Mouse (Mus musculus) heart, adult 2 months (tissue): ENCODE results near the gene Tmem35b. TPM values are rescaled to one million over a fixed set of nuclear protein-coding genes. Genes with fewer than 3 reads are reported as not detected.
A peak's percentile ranks its signal among the peaks of the same experiment; 100 is the strongest.

Experiments used
- DNase-seq, 2 experiments: peaks; one replicate each; pipeline ENCODE4 v3.0.0; 2021
- H3K27ac ChIP-seq: fragments of 200-600 bp; 2 replicates; pipeline ENCODE4 v1.8.1; 2022
- H3K27me3 ChIP-seq: fragments of 200-500 bp; 2 replicates; pipeline ENCODE4 v1.6.1; 2012; ENCODE audit warnings: mild to moderate bottlenecking, low read length, inconsistent platforms, mixed read lengths; ENCODE audit not compliant: control insufficient read depth, insufficient read depth
- H3K36me3 ChIP-seq: fragments of 200-500 bp; 2 replicates; pipeline ENCODE4 v1.6.1; 2012; ENCODE audit warnings: low read length, inconsistent platforms; ENCODE audit not compliant: control insufficient read depth, insufficient read depth
- H3K4me1 ChIP-seq: fragments of 200-500 bp; 2 replicates; pipeline ENCODE4 v1.6.1; 2011; ENCODE audit warnings: low read length; ENCODE audit not compliant: control insufficient read depth, insufficient read depth
- H3K4me3 ChIP-seq: fragments of 200-600 bp; 2 replicates; pipeline ENCODE4 v1.8.1; 2022
- H3K79me2 ChIP-seq: fragments of 200-500 bp; replicated peaks from 2 replicates; pipeline ENCODE4 v1.6.1; 2012; ENCODE audit warnings: mild to moderate bottlenecking, inconsistent platforms, low read length, moderate library complexity, mixed read lengths; ENCODE audit not compliant: control insufficient read depth, insufficient read depth
- H3K9ac ChIP-seq: fragments of 200-500 bp; 2 replicates; pipeline ENCODE4 v1.6.1; 2012; ENCODE audit warnings: low read depth, mild to moderate bottlenecking, control low read depth, inconsistent platforms, low read length, mixed read lengths
- CTCF ChIP-seq: fragments of 200-600 bp; IDR thresholded peaks from 2 replicates; pipeline ENCODE4 v1.8.1; 2022; ENCODE audit warnings: antibody characterized with exemption, mild to moderate bottlenecking, moderate library complexity
- EP300 ChIP-seq: fragments of 200-500 bp; IDR thresholded peaks from 2 replicates; pipeline ENCODE4 v1.6.1; 2011; ENCODE audit warnings: low read depth, low read length, control low read depth; ENCODE audit not compliant: insufficient read depth
- POLR2A ChIP-seq: fragments of 200-500 bp; IDR thresholded peaks from 2 replicates; pipeline ENCODE4 v1.6.1; 2011; ENCODE audit warnings: mild to moderate bottlenecking, low read depth, low read length, control low read depth; ENCODE audit not compliant: insufficient read depth
- WGBS: fragments of 180-500 bp; shearing (Covaris S2); methylation state at CpG from one replicate; pipeline ENCODE4 v1.1.7; 2018; 5-methylcytosine and 5-hydroxymethylcytosine counted together
- intact Hi-C: fragments of 180-260 bp; cut with DNase I; formaldehyde crosslinking; loops from one replicate; pipeline ENCODE4 v1.15.1; 2025
- polyA plus RNA-seq: library from polyadenylated mRNA; depleted of rRNA; stranded (reverse); fragments of >200 nt; gene quantifications from 2 replicates; pipeline ENCODE4 v1.2.3, GENCODE M21; 2012
- total RNA-seq, 2 experiments: library from RNA; stranded (reverse); gene quantifications; 2 replicates each; pipeline ENCODE4 v1.2.3; 2021

Tmem35b gene
- total and polyA plus RNA-seq, 3 experiments, result 1.4 to 5.6 (median 2.0) TPM

DNA sequence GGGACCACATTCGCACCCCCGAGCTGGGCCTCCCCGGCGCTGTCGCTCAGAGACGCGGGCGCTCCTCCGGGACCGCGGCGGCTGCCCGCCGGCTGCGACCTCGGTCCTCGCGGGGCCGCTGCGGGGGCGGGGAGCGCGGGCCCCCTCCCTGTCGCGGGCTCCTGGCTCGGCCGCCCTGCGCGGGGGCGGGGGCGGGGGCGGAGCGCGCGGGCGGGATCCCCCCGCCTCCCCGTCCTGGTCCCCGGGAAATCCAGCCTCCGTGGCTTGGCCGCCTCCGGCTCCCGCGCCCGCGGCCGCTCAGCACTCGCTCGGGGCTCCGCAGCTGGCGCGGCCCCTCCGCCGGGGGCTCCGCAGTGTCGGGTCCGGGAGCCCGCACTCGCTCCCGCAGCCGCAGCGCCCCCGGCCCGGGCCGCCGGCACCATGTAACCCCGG is 45.4 kb downstream of the Tmem35b start, which contains the start of gene Dlgap3:
TSS of gene Dlgap3 (plus strand) at position 291 of the 432 bp plus-strand sequence.
- TF ChIP-seq POLR2A (no peak), CTCF (no peak), EP300 (no peak)
- peak within 1 kb of the TSS; percentile 35; the same call in 1 of the 2 replicates for H3K9ac ChIP-seq
- no peak within 1 kb of the TSS for H3K27ac ChIP-seq
- H3K27me3 ChIP-seq, result peaks cover 11% of the 10 kb centered on the region
- DNase-seq, result peak; percentile 43 to 51
- H3K36me3 ChIP-seq, result no peaks in the 10 kb centered on the region
- no peaks in the 10 kb centered on the region for H3K79me2 ChIP-seq
- WGBS, result 1% methylated on average over 65 of the region's 67 CpGs
- intact Hi-C loops, result no loop called here
- H3K4me3 ChIP-seq, result peak within 1 kb of the TSS; percentile 52
- H3K4me1 ChIP-seq, result peaks cover 2% of the 10 kb centered on the region; the same call in 1 of the 2 replicates

DNA sequence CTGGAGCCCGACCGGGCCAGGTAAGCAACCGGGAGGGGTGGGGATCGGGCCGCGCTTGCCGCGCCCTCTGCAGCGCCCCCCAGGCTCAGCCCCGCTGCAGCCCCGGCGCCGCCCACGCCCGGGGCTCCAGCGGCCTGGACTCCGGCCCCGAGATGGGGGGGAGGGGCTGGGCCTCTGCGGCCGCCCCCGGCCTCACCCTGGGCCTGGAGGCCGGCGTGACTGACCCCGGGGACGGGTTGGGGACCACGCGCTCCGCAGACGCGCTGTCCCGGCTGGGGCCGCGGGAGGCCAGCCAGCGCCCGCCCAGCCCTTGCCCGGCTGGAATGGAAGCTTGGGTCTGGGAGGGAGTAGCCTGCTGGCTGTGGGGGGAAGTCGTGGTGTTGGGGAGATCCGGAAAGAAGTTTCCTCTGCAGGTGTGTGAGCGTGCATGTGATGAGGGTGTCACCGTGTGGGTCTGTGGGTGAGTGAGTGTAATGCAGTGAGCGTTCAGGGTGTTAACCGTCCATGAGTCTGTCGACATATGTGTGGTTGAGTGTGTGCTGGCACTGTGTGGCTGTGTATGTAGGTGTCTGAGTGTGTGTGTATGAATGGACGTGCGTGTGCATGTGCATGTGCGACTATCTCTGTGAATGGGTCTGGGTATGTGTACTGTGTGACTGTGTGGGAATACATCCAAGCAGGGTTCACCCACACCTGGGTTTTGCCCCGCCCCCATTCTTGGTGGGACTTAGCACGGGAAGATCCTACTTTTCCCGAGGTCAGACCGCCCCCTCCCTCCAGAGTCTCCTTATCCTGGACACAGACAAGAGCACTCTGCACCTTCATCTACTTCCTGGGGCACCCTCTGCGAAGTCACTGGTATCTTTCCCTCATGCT is 46.1 kb downstream of the Tmem35b start:
- TF ChIP-seq EP300 (no peak), POLR2A (no peak), CTCF (no peak)
- peak; percentile 7 to 25 for DNase-seq
- Histone ChIP-seq H3K36me3 (no peaks in the 10 kb centered on the region), H3K4me1 (peaks cover 2% of the 10 kb centered on the region; the same call in 1 of the 2 replicates), H3K27me3 (peaks cover 11% of the 10 kb centered on the region), H3K4me3 (peak overlapping the region; percentile 52), H3K9ac (peak overlapping the region; percentile 35; the same call in 1 of the 2 replicates), H3K79me2 (no peaks in the 10 kb centered on the region), H3K27ac (no peak overlapping the region)
- intact Hi-C loops, result no loop called here
- WGBS, result 4% methylated on average over 50 of the region's 51 CpGs

DNA sequence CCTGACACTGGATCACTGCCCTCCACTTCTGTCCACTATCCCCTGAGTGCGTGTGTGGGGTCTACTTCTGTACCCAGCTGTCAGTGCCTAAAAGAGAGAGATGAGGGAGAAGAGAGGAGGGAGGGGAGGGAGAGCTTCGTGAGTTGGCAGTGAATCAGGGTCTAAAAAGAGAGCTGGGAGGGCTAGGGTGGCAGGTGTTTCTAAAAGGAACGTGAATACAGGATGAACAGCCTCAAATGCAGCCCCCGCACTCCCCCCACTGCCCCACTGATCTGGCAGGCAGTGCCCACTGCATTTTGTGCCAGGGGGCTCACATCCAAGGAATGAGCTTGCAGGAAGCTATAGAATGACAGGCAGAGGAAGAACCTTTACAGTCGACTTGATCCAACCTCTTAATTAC is 47.4 kb downstream of the Tmem35b start:
- Histone ChIP-seq H3K4me1 (peaks cover 2% of the 10 kb centered on the region; the same call in 1 of the 2 replicates), H3K9ac (no peak overlapping the region), H3K27ac (no peak overlapping the region), H3K27me3 (peaks cover 11% of the 10 kb centered on the region), H3K79me2 (no peaks in the 10 kb centered on the region), H3K4me3 (no peak overlapping the region), H3K36me3 (no peaks in the 10 kb centered on the region)
- TF ChIP-seq POLR2A (no peak), CTCF (no peak), EP300 (no peak)
- DNase-seq, result no peak
- intact Hi-C loops, result no loop called here
- 37% methylated on average over 5 of the region's 5 CpGs for WGBS

DNA sequence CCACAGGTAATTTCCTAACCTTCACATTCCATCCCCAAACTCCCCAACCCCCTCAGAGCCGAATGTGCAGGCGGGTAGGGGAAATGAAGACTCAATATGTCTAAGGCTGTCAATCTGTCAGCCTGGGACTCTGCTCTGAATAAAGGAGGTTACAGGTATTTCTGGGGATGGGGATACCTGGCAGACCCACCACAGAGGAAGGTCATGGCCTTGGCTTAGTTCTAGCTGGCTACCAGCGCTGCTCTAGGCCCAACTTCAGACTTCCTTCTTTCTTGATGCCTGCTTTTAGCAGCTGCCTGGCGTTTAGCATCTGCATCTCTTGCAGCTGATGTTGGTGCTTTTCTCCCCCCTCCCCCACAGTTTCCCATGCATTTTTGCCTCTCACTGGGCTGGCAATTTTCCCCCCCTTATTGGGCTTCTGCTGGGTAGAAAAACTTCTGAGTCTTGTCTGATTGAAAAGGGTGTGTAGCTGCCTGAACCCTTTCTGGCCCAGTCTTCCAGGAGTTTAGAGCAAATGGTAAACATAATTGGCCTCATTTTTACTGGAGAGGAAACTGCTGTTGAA is 47.9 kb downstream of the Tmem35b start:
- peaks cover 11% of the 10 kb centered on the region for H3K27me3 ChIP-seq
- no peaks in the 10 kb centered on the region for H3K79me2 ChIP-seq
- no peaks in the 10 kb centered on the region for H3K36me3 ChIP-seq
- no peak overlapping the region for H3K4me3 ChIP-seq
- WGBS, result 47% methylated on average over 4 of the region's 4 CpGs
- H3K27ac ChIP-seq, result no peak overlapping the region
- peaks cover 2% of the 10 kb centered on the region; the same call in 1 of the 2 replicates for H3K4me1 ChIP-seq
- TF ChIP-seq EP300, result no peak
- no peak for TF ChIP-seq CTCF
- no peak for TF ChIP-seq POLR2A
- DNase-seq, result no peak
- intact Hi-C loops, result no loop called here
- H3K9ac ChIP-seq, result no peak overlapping the region

DNA sequence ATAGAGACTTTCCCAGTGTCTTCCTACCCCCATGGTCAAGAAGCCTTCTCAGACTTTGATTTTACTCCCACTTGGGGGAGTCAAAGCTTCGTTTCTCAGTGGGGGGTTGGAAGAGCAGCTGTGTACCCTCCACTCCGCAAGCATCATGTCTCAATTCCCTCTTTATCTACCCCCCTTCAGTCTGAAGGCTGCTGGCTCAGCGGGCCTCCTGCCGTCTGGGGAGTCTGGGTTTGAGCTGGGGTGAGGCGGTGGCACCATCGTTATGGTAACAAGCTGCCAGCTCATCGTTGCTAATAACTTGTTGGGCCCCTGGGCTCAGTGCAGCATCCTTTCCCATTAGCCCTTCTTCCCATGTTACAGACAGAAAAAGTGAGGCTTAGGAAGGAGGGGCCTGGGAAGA is 48.6 kb downstream of the Tmem35b start:
- peaks cover 9% of the 10 kb centered on the region for H3K27me3 ChIP-seq
- intact Hi-C loops, result no loop called here
- no peaks in the 10 kb centered on the region for H3K36me3 ChIP-seq
- H3K79me2 ChIP-seq, result no peaks in the 10 kb centered on the region
- DNase-seq, result no peak
- 24% methylated on average over 7 of the region's 7 CpGs for whole genome bisulfite sequencing
- no peak overlapping the region for H3K27ac ChIP-seq
- H3K4me1 ChIP-seq, result peaks cover 2% of the 10 kb centered on the region; the same call in 1 of the 2 replicates
- no peak overlapping the region for H3K9ac ChIP-seq
- no peak overlapping the region for H3K4me3 ChIP-seq
- TF ChIP-seq EP300, result no peak
- TF ChIP-seq CTCF, result no peak
- TF ChIP-seq POLR2A, result no peak

DNA sequence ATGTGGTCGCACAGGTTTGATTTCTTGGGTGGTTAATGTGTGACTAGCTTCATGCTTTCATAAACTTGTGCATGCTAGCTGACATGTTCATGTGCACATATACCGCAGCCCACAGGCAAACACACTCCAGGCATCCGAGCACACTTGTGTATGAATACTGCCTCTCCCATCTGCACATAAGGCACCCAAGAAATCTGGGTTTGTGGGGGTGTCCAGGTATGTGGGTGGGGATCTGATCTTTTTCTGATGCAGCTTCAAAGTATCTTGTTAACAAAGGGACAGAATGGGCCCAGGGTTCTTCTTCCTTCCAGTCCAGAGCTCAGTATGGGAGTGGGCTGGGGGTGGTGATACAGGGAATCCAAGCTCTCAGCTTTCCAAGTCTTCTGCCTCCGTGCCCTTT is 49.1 kb downstream of the Tmem35b start:
- WGBS, result 58% methylated on average over 4 of the region's 4 CpGs
- TF ChIP-seq POLR2A, result no peak
- peaks cover 9% of the 10 kb centered on the region for H3K27me3 ChIP-seq

More for the DNA sequence above, 49.1 kb downstream of the Tmem35b start:
- Histone ChIP-seq H3K79me2 (no peaks in the 10 kb centered on the region), H3K9ac (no peak overlapping the region), H3K4me1 (peaks cover 2% of the 10 kb centered on the region; the same call in 1 of the 2 replicates), H3K36me3 (no peaks in the 10 kb centered on the region), H3K4me3 (no peak overlapping the region), H3K27ac (no peak overlapping the region)
- intact Hi-C loops, result no loop called here
- DNase-seq, result no peak
